Mouse (Mus musculus) kidney, postnatal 4 days (tissue): ENCODE results near the gene Slc39a11.
"Not testable (repeated sequence)": the region's sequence is repeated elsewhere in the genome, so short reads cannot be mapped to it uniquely, and the experiment has no call there.

ENCODE experiments used
- DNase-seq, 2 experiments: peaks; one replicate each; pipeline ENCODE4 v3.0.0; 2021; ENCODE audit warnings: mixed read lengths in 2 of 2

Slc39a11 gene

DNA sequence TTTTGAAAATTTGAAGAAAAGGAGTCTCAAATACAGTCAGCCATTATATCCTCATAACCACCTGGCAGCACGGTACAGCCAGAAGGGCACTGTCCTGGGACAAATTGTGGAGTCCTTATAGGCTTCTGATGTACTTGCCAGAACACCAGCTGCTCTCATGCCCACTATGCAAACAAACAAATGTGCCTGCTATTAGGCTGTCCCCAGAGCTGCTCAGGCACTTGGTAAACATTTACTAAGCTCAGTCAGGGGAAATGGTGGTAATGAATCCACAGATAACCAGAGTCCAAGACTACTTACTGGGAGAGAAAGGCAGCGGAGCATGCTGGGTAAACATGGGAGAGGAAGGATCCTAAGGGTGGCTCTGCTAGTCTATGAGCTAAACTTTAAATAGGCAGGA, 17.2 kb upstream of the Slc39a11 start:
- DNase-seq, result peak; percentile 35 to 61

DNA sequence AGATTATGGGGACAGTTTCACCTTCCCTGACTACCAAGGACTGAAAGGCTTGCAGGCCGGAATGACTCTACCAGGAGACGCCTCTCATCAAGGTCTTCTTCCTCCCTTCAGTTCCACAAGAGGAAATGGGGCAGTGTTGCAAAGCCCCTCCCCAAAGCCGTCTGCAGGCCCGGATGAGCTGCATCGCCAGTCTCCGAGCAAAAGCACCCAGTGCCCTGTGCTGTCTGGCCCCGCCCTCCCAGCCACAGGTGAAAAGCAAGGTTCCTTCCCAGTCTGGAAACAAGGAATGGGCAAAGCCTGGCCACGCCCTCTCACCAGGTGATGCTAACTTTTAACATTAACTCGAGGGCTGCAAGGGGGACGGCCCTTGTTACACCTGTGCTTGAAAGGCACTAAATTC, 16.8 kb upstream of the Slc39a11 start:
- peak; percentile 65 to 76 for DNase-seq

GRCm38 (mm10) chr11:113666205-113666604, 16.3 kb upstream of the Slc39a11 start:
- DNase-seq, result no peak

- no peak for DNase-seq
These were observed 14.4 kb upstream of the Slc39a11 start for GRCm38 (mm10) chr11:113664279-113664678.

DNA sequence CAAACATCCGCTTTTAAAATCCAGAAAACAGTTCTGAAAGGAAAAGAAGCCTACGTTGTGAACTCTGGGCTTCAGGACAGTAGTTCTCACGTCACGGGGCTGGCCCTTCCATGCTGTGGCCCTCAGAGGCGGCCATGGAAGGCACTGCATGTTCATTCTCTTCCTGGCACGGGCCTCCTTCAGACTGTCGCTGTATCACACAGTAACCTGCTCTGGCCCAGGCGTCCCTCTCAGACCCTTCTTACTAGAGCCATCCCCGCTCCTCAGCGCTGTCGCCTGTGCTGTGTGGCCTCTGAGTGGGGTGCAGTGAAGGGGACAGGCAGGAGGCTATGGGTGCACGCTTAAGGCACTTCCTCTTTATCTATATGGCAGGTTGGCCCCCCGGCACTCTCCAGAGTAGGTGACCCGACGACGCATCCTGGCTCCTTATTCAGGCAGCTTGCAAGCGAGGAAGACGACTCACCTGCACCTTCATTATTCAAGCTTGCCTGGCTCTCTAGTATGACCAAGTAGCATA, 12.0 kb upstream of the Slc39a11 start:
- no peak for DNase-seq

DNA sequence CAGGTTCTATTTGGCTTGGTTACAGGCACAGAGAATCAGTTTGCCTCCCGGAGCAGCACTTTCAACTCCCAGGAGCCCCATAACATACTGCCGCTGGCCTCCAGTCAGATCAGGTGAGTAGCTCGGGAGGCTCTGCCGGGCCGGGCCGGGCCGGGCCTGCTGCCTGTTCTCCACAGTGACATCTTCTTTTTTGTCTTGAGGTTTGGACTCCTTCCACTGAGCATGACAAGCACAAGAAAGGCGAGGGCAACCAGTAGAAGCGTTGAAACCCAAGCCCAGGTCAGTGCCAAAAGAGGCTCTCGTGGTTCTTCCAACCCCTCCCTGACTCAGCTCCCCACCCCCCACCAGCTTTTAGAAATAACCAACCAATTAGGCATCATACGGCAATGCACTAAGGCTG, 11.1 kb upstream of the Slc39a11 start:
- no peak for DNase-seq

GRCm38 (mm10) chr11:113660213-113660612, 10.3 kb upstream of the Slc39a11 start:
- DNase-seq, result not testable (repeated sequence)

GRCm38 (mm10) chr11:113658763-113659162, 8.9 kb upstream of the Slc39a11 start:
- DNase-seq, result no peak

DNA sequence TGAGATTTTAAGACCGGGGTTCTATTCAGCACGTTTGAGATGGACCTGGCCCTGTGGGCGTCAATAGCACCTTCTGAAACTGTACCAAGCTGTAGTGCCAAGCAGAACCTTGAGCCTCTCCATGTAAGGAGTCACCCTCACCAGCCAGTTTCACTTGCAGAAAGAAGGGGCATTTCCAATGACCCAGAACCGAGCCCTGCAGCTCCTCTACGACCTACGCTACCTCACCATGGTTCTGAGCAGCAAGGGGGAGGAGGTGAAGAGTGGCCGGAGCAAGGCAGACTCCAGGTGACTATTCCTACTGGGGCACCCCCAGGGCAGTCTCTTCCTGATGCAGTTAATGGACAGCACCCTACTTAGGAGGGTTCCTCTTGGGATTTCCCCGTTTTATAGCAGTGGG, 8.4 kb upstream of the Slc39a11 start:
- peak; percentile 14 to 37 for DNase-seq

GRCm38 (mm10) chr11:113657221-113657620, 7.3 kb upstream of the Slc39a11 start:
- DNase-seq, result no peak

- DNase-seq, result no peak
These were observed 6.6 kb upstream of the Slc39a11 start for GRCm38 (mm10) chr11:113656511-113656932.

GRCm38 (mm10) chr11:113654561-113655270, 4.8 kb upstream of the Slc39a11 start:
- no peak for DNase-seq

- no peak for DNase-seq
These were observed 4.2 kb upstream of the Slc39a11 start for GRCm38 (mm10) chr11:113654105-113654504.

DNA sequence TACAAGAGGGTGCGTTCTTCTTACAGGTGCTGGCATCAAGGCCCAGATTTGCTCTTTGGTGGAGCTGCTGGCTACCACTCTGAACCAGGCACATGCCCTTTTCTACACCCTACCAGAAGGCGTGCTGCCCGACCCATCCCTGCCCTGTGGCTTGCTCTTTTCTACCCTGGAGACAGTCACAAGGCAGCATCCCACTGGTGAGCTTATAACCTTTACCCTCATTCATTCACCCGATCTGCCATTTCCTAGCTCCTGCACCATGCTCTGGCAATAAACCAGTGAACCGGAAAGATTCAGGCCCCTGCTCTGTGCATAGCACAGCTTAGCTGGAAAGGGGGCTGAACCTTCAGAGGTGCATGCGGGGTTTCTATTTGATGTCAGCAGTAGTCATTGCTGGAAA, 2.6 kb upstream of the Slc39a11 start:
- peak; percentile 22 to 29 for DNase-seq

DNA sequence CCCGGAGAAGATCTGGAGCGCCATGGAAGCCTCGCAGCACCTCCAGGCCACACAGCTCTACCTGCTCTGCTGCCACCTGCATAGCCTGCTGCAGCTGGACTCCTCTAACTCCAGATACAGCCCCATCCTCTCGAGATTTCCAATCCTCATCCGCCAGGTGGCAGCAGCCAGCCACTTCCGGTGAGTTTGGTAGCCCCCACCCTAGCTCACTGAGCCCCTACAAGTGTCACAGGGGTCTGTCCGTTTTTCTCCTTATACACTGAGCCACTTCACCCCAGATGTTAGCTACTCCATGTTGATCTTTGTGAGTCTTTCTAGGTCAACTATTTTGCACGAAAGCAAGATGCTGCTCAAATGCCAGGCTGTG, 2.0 kb upstream of the Slc39a11 start:
- DNase-seq, result peak; percentile 81 to 83

GRCm38 (mm10) chr11:113651206-113651906, 1.5 kb upstream of the Slc39a11 start:
- DNase-seq, result no peak

DNA sequence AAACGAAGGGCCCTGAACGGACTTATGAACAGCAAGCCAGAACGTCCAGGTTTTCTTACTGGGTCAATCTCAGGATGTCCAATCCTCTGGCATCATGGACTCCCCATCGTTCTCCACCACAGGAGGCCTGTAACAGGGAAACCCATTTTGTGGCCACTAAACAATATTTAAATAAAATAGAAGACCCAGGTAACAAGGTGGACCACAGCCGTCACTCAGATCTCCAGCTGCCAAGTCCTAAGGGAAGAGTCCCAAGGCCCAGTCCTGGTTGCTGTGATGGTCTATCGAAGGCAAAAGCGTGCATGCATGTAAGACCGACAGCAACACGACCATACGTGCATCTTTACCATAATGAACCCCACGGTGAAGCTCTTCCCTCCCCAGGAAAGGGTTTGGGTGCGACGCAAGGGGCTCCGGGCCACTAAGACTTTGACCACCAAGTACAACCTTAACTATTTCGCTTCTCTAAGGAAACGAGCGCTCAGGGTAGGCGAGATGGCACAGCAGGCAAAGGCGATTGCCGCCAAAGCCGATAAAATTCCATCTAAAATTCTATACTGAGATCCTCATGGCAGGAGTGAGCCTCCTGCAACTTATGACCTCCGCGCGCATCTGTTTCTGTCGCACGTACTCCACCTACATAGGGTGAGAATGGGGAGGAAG, 1.1 kb downstream of the Slc39a11 start, which contains the start of gene Cog1:
Gene Cog1 (plus strand): TSS at position 480 of the 663 bp plus-strand sequence.
- DNase-seq, result peak; percentile 8 to 22

DNA sequence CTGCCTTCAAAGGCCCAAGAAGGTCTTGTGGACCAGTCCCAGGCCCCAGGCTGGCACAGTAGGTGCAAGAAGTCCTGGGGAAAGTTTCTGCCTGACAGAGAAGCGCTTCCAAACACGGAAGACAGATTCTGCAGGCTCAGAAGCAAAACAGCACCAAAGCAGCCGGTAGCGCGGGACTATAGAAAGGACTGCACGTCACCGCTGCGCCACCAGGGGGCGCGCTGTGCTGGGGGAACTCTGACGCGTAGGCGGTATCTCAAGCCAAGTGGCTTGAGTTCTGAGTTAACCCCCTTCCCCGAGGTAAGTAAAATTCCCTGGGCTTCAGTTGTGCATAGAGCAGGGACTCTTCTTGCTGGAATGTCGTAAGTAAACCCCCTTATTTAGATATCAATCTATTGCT, 1.7 kb downstream of the Slc39a11 start:
- DNase-seq, result peak; percentile 91 to 92

DNA sequence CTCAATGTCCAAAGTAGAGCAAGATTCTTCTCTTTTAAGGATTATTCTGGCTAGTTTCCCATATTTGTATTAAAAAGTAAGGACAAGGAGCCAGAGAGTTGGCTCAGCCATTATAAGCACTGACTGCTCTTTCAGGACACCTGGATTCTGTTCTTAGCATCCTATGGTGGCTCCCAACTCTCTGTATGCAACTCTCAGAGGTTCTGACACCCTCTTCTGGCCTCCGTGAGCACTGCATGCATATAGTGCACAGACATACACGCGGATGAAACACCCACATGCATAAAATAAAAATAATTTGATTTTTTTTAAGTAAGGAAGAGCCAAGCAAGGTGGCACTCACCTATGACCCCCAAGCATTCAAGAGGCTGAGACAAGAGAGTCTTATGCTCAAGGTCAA, 4.7 kb downstream of the Slc39a11 start:
- no peak for DNase-seq

- no peak for DNase-seq
These were observed 11.2 kb downstream of the Slc39a11 start for GRCm38 (mm10) chr11:113638680-113639079.

GRCm38 (mm10) chr11:113634699-113635121, 15.2 kb downstream of the Slc39a11 start:
- no peak for DNase-seq

DNA sequence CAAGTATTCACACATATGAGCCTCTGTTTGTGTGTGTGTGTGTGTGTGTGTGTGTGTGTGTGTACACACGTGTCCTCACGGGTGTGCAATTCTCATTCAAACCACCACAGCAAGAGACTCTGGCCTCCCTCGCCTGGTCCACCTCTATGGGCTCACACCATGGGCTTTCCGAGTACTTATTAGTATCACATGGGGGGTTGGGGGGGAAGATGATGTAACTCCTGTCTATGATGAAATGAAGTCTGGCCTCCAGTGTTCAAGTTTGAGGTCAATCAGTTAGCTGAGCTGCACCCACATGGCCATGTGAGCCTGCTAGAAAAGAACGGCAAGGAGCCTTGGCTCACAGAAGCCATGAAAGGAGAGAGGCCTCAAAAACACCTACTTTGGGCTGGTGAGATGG, 16.5 kb downstream of the Slc39a11 start:
- DNase-seq, result no peak

- DNase-seq, result no peak
These were observed 17.6 kb downstream of the Slc39a11 start for GRCm38 (mm10) chr11:113632303-113632702.

DNA sequence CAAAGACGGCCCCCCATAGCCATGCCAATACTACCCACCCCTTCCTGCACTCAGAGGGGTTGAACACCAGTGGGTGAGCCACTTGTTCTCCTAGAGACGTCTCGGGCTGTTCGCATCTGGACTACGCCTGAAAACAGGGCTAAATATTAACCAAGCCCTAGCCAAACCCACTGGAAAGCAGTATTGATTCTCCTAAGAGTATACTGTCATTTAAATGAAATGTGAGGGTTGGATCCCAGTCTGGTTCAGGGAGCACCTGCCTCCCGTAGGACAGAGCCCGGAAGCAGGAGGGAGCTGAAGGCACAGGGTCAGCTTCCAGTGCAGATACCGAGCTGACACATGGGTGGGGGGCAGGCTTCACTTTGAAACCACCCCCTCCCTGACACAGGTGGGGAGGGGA, 18.0 kb downstream of the Slc39a11 start:
- no peak for DNase-seq
